Mouse (Mus musculus): ENCODE data around the gene Chd2.

DNA sequence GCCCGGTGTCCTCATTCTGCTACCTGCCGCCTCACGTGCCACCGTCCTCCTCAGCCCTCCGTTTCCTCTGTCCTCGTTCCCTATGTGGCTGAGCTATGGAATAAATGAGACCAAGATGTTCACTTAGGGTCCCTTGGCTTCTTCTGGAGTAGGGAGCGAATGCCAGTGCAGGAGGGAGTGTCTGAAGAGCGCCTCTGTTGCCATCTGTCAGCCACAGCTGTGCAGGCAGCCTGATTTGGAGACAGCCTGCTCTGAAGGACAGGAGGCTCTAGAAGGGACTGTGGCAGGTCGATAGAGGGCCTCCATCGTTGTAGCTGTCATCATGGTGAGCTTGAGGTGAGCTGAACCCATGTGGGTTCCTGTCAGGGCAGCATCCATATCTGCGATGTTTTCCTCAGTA, 136.1 kb downstream of the Chd2 start:
- no peak for TF ChIP-seq POLR2A (IDR thresholded peaks at IDR 0.05; ENCODE audit: low read depth, low read length)
- no peak for TF ChIP-seq CTCF (IDR thresholded peaks at IDR 0.05; ENCODE audit: extremely low read depth, insufficient read length, insufficient replicate concordance, low read depth, low read length)

All from small intestine, adult 2 months (tissue).